Mouse (Mus musculus) neural tube, embryonic 11.5 days (tissue): Measurements from ENCODE around the gene Cald1. TPM values are rescaled to one million over a fixed set of nuclear protein-coding genes. Genes with fewer than 3 reads are reported as not detected.

Source experiments
- ATAC-seq: fragments of 200-750 bp; cut with Nextera tagmentation; 2 replicates; pipeline ENCODE4 v1.8.0; 2017; ENCODE audit warnings: moderate number of reproducible peaks, mild to moderate bottlenecking, moderate TSS enrichment, moderate library complexity; ENCODE audit not compliant: insufficient read depth, low FRiP score, low TSS enrichment
- DNase-seq: peaks from one replicate; pipeline ENCODE4 v3.0.0-alpha.2; 2015; ENCODE audit warnings: low spot score
- H3K27ac ChIP-seq: fragments of 300-500 bp; sonication (generic); 2 replicates; pipeline ENCODE4 v1.5.1; 2014; ENCODE audit warnings: low read depth, mild to moderate bottlenecking, low read length
- H3K27me3 ChIP-seq: fragments of 300-500 bp; sonication (generic); 2 replicates; pipeline ENCODE4 v1.6.1; 2014; ENCODE audit warnings: mild to moderate bottlenecking, low read length, mixed read lengths; ENCODE audit not compliant: control insufficient read depth, insufficient read depth
- H3K36me3 ChIP-seq: fragments of 300-500 bp; sonication (generic); 2 replicates; pipeline ENCODE4 v1.6.1; 2014; ENCODE audit warnings: mild to moderate bottlenecking, low read length, moderate library complexity, mixed read lengths; ENCODE audit not compliant: control insufficient read depth, insufficient read depth
- H3K4me1 ChIP-seq: fragments of 300-500 bp; sonication (generic); 2 replicates; pipeline ENCODE4 v1.6.1; 2014; ENCODE audit warnings: low read length, mixed read lengths; ENCODE audit not compliant: control insufficient read depth, insufficient read depth
- H3K4me2 ChIP-seq: fragments of 300-500 bp; sonication (generic); 2 replicates; pipeline ENCODE4 v1.6.1; 2014; ENCODE audit warnings: low read depth, mild to moderate bottlenecking, moderate library complexity
- H3K4me3 ChIP-seq: fragments of 300-500 bp; sonication (generic); 2 replicates; pipeline ENCODE4 v1.5.1; 2014; ENCODE audit warnings: low read depth, low read length
- H3K9ac ChIP-seq: fragments of 300-500 bp; sonication (generic); 2 replicates; pipeline ENCODE4 v1.6.1; 2014; ENCODE audit warnings: mild to moderate bottlenecking, low read length
- H3K9me3 ChIP-seq: fragments of 300-500 bp; sonication (generic); 2 replicates; pipeline ENCODE4 v1.6.1; 2016; ENCODE audit warnings: low read length; ENCODE audit not compliant: control insufficient read depth
- WGBS: fragments of 180-500 bp; shearing (Covaris S2); extraction: QIAGEN DNeasy Blood & Tissue Kit; methylation state at CpG from one replicate; pipeline ENCODE4 v1.1.7; 2014; 5-methylcytosine and 5-hydroxymethylcytosine counted together
- polyA plus RNA-seq: library from polyadenylated mRNA; unstranded; fragments of >200 nt; fragmentation: Nextera tagmentation; extraction: Ambion mirVana; gene quantifications from 2 replicates; pipeline ENCODE4 v1.2.1, GENCODE M21; 2014

Gene Cald1
- polyA plus RNA-seq, 1 experiment from 2014 or later = 99.3 TPM

DNA sequence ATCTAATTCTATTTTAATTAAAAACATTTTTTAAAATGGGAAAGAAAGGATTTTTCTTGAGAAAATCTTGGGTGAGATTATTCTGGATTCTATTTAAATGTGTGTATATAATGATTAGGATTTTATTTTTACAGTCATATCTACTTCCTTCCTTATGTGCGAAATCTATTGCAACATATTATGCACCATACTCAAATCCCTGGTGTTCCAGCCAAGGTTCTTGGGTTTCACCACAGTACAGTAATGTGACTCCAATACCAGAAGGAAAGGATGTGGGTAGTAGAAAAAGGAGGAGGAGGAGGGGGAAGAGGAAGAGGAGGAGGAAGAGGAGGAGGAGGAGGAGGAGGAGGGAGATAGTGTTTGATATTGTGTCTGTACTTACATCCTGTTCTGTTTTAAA is 184.2 kb downstream of the Cald1 start:
- ATAC-seq (no peak), DNase-seq (no peak)
- H3K27ac ChIP-seq = no peak overlapping the region
- 98% methylated on average over 1 of the region's 1 CpGs for WGBS
- H3K4me1 ChIP-seq = no peaks in the 10 kb centered on the region
- no peaks in the 10 kb centered on the region for H3K9me3 ChIP-seq
- no peak overlapping the region for H3K4me2 ChIP-seq
- no peak overlapping the region for H3K9ac ChIP-seq
- no peaks in the 10 kb centered on the region for H3K36me3 ChIP-seq
- H3K4me3 ChIP-seq = no peak overlapping the region
- no peaks in the 10 kb centered on the region for H3K27me3 ChIP-seq

DNA sequence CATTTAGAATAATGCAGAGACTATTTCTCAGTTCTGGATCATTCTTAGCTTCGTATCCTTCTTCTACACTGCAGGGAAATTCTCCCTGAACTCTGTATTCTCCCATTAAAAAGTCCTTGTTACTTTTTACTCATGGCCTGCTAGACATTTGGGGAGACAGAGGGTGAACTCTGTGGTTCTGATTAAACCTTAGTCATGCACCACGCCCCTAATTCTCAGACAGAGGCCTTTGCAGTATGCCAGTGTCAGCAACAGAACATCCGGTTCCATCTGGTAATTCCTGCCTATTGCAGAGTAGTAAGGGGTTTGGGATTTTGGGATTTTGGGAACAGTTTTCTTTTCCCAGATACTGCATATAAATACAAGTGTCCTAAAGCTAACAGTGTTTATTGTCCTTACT is 198.6 kb downstream of the Cald1 start:
- no peak overlapping the region for H3K4me3 ChIP-seq
- no peak for ATAC-seq
- DNase-seq = no peak
- whole genome bisulfite sequencing = 89% methylated on average over 3 of the region's 3 CpGs
- no peaks in the 10 kb centered on the region for H3K9me3 ChIP-seq
- no peak overlapping the region for H3K27ac ChIP-seq
- no peaks in the 10 kb centered on the region for H3K4me1 ChIP-seq
- no peaks in the 10 kb centered on the region for H3K36me3 ChIP-seq
- H3K4me2 ChIP-seq = no peak overlapping the region
- no peak overlapping the region for H3K9ac ChIP-seq
- H3K27me3 ChIP-seq = no peaks in the 10 kb centered on the region

DNA sequence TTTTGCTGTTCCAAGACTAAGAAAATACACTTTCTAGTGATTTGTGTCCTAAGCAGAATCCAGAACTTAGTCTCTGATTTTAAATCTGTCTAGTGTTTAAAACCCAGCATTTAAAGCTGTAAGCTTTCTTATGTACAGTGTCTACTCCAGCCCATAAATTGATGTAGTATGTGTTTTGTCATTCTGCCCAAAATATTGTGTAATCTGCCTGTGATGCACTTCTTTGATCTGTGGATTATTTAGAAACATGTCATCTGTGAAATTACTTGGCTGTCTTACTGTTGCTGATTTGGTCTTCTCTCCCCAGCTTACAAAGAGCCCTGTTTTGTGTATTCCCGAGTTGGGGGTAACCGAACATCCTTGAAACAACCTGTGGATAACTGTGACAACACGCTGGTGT is 199.6 kb downstream of the Cald1 start:
- ATAC-seq (no peak), DNase-seq (no peak)
- Histone ChIP-seq H3K27ac (no peak overlapping the region), H3K4me2 (no peak overlapping the region), H3K27me3 (no peaks in the 10 kb centered on the region), H3K4me1 (no peaks in the 10 kb centered on the region), H3K9ac (no peak overlapping the region), H3K36me3 (no peaks in the 10 kb centered on the region), H3K4me3 (no peak overlapping the region), H3K9me3 (no peaks in the 10 kb centered on the region)
- WGBS = 79% methylated on average over 3 of the region's 3 CpGs

DNA sequence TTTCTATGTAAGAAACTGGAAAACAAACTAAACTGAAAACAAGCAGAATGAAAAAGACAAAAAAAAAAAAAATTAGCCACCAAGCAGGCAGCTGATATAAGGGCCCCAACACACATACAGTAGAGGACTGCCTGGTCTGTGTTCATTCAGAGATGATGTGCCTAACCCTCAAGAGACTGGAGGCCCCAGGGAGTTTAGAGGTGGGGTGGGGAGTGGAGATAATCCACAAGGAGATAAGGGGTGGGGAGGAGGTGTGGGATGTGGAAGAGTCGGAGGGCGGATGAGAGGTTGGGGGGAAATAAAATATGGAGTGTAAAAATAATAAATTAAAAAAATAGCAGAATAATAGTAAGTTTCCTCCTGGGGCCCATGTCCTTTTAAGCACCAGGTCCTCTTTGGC is 207.3 kb downstream of the Cald1 start:
- 88% methylated on average over 2 of the region's 2 CpGs for WGBS
- Histone ChIP-seq H3K4me1 (no peaks in the 10 kb centered on the region), H3K9ac (no peak overlapping the region), H3K9me3 (no peaks in the 10 kb centered on the region), H3K36me3 (no peaks in the 10 kb centered on the region), H3K27me3 (no peaks in the 10 kb centered on the region), H3K4me2 (no peak overlapping the region), H3K27ac (no peak overlapping the region), H3K4me3 (no peak overlapping the region)
- DNase-seq (no peak), ATAC-seq (no peak)

DNA sequence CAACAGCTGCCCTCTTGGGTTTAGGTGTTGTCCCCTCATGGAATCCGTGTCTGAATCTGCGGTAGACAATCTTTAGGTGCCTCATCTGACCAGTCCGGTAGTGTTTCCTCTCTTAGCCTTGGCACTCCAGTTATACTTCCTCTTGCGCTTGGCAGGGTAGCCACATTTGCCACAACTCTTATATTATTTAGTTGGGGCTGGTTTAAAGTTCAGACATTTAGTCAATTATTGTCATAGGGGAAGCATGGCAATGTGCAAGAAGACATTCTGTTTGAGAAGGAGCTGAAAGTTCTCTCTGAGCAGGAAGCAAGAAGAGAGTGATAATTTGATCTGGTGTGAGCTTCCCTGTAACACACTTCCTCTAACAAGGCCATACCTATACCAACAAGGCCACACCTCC is 212.4 kb downstream of the Cald1 start:
- no peak overlapping the region for H3K4me2 ChIP-seq
- ATAC-seq (no peak), DNase-seq (no peak)
- no peak overlapping the region for H3K9ac ChIP-seq
- H3K4me1 ChIP-seq = no peaks in the 10 kb centered on the region
- no peaks in the 10 kb centered on the region for H3K9me3 ChIP-seq
- no peak overlapping the region for H3K27ac ChIP-seq
- H3K36me3 ChIP-seq = no peaks in the 10 kb centered on the region
- H3K4me3 ChIP-seq = no peak overlapping the region
- 96% methylated on average over 4 of the region's 4 CpGs for WGBS
- H3K27me3 ChIP-seq = no peaks in the 10 kb centered on the region

DNA sequence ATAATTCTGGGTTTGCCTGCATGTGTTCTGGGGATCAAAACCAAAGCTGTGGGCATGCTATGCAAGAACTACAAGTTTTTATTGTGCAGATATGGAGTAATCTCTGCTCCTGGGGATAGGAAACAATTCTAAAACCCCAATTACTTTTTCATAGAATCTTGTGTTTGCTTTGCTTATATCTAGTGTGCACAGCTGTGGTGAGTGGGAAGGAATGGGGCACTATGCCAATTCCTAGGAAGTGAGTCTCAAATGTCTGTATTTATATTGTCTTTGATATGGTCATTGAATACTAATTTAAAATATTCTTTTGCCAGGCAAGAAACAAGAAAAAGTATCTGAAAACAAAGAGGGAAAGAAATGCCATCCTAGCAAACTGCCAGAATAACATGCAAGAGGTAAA is 226.1 kb downstream of the Cald1 start:
- H3K4me2 ChIP-seq = no peak overlapping the region
- no peaks in the 10 kb centered on the region for H3K9me3 ChIP-seq
- no peaks in the 10 kb centered on the region for H3K27me3 ChIP-seq
- no peak overlapping the region for H3K27ac ChIP-seq
- no peak overlapping the region for H3K4me3 ChIP-seq
- no peak for ATAC-seq
- H3K9ac ChIP-seq = no peak overlapping the region
- no peaks in the 10 kb centered on the region for H3K4me1 ChIP-seq
- DNase-seq = no peak
- H3K36me3 ChIP-seq = no peaks in the 10 kb centered on the region

Other genes with a start within 250 kb of the Cald1 start
- 22.8 and 23.0 TPM in 2 replicates for gene Akr1b8, start 244.4 kb upstream of the Cald1 start, polyA plus RNA-seq
- gene Akr1b10, start 214.3 kb upstream of the Cald1 start, polyA plus RNA-seq = 15.1 and 15.3 TPM in 2 replicates
- gene Akr1b7, start 186.2 kb upstream of the Cald1 start, polyA plus RNA-seq = 0.24 TPM in 1 of 2 replicates, not detected in the other
- 59.0 and 70.7 TPM in 2 replicates for gene Bpgm, start 122.3 kb upstream of the Cald1 start, polyA plus RNA-seq
- gene Agbl3, start 181.9 kb downstream of the Cald1 start, polyA plus RNA-seq = 5.7 and 6.2 TPM in 2 replicates